Comparison of ENCODE assay signal across 10 mouse cellular contexts in genomic region chr5:124051899-124052491, GRCm38 (mm10). TPM values are rescaled to one million over a fixed set of nuclear protein-coding genes. Genes with fewer than 3 reads are reported as not detected.
DNase-seq lines count a peak whose midpoint lies in the region; ATAC-seq lines count a peak whose summit lies in the region.
"Had no signal": no experiment of that assay in that cellular context is flagged by ENCODE, and none has a peak within 500 bp of the region (broad histone marks: within the 10 kb centered on the region; RNA-seq: fewer than 3 reads in every experiment).

No protein-coding gene starts in this region.

- 61% methylated on average over 11 of the region's 11 CpGs for WGBS in heart, embryonic 15.5 days
- WGBS in forebrain, embryonic 12.5 days, result 85% methylated on average over 11 of the region's 11 CpGs
- 87% methylated on average over 11 of the region's 11 CpGs for WGBS in hindbrain, embryonic 13.5 days

- no peak overlapping the region for H3K27ac ChIP-seq in heart, embryonic 15.5 days
- H3K27ac ChIP-seq in forebrain, embryonic 12.5 days, result no peak overlapping the region
- H3K27ac ChIP-seq in hindbrain, embryonic 13.5 days, result no peak overlapping the region
- H3K27ac ChIP-seq: embryonic facial prominence, embryonic 12.5 days; limb, embryonic 12.5 days had no signal

- no peak overlapping the region for H3K4me2 ChIP-seq in heart, embryonic 15.5 days
- H3K4me2 ChIP-seq in forebrain, embryonic 12.5 days, result no peak overlapping the region
- H3K4me2 ChIP-seq in hindbrain, embryonic 13.5 days, result no peak overlapping the region
- H3K4me2 ChIP-seq: embryonic facial prominence, embryonic 12.5 days; limb, embryonic 12.5 days had no signal

- no peaks in the 10 kb centered on the region for H3K27me3 ChIP-seq in heart, embryonic 15.5 days
- H3K27me3 ChIP-seq in megakaryocyte, embryonic 14.5 days (replicated peaks), result no peaks in the 10 kb centered on the region
- no peaks in the 10 kb centered on the region for H3K27me3 ChIP-seq in forebrain, embryonic 12.5 days
- H3K27me3 ChIP-seq in hindbrain, embryonic 13.5 days, result no peaks in the 10 kb centered on the region
- H3K27me3 ChIP-seq: embryonic facial prominence, embryonic 12.5 days; limb, embryonic 12.5 days had no signal

- 0 out of 2 replicates have a peak, but pooled peaks have one; percentile 47 for ATAC-seq in heart, embryonic 15.5 days (replicated peaks; ENCODE audit: insufficient number of reproducible peaks, insufficient read depth, low FRiP score, low read depth)
- no peak for ATAC-seq in forebrain, embryonic 12.5 days (ENCODE audit: low FRiP score)
- no peak for ATAC-seq in hindbrain, embryonic 13.5 days (ENCODE audit: low FRiP score)

- H3K36me3 ChIP-seq in heart, embryonic 15.5 days, result no peaks in the 10 kb centered on the region
- H3K36me3 ChIP-seq in megakaryocyte, embryonic 14.5 days (replicated peaks; ENCODE audit: low read length), result peaks cover 14% of the 10 kb centered on the region
- H3K36me3 ChIP-seq in forebrain, embryonic 12.5 days (replicated peaks), result no peaks in the 10 kb centered on the region
- no peaks in the 10 kb centered on the region for H3K36me3 ChIP-seq in hindbrain, embryonic 13.5 days
- H3K36me3 ChIP-seq: embryonic facial prominence, embryonic 12.5 days; limb, embryonic 12.5 days had no signal

- H3K4me3 ChIP-seq in heart, embryonic 15.5 days, result no peak overlapping the region
- peak overlapping the region; percentile 90 for H3K4me3 ChIP-seq in megakaryocyte, embryonic 14.5 days (replicated peaks)
- no peak overlapping the region for H3K4me3 ChIP-seq in forebrain, embryonic 12.5 days (replicated peaks)
- H3K4me3 ChIP-seq in hindbrain, embryonic 13.5 days, result no peak overlapping the region
- H3K4me3 ChIP-seq: embryonic facial prominence, embryonic 12.5 days; limb, embryonic 12.5 days had no signal

- H3K4me1 ChIP-seq in heart, embryonic 15.5 days (replicated peaks), result peaks cover 29% of the 10 kb centered on the region
- H3K4me1 ChIP-seq in megakaryocyte, embryonic 14.5 days, result peaks cover 84% of the 10 kb centered on the region
- peaks cover 10% of the 10 kb centered on the region; the same call in 1 of the 2 replicates for H3K4me1 ChIP-seq in forebrain, embryonic 12.5 days
- peaks cover 17% of the 10 kb centered on the region for H3K4me1 ChIP-seq in hindbrain, embryonic 13.5 days (replicated peaks)

- no peaks in the 10 kb centered on the region for H3K9me3 ChIP-seq in heart, embryonic 15.5 days (replicated peaks)
- H3K9me3 ChIP-seq in megakaryocyte, embryonic 14.5 days, result peaks cover 4% of the 10 kb centered on the region
- no peaks in the 10 kb centered on the region for H3K9me3 ChIP-seq in forebrain, embryonic 12.5 days
- no peaks in the 10 kb centered on the region for H3K9me3 ChIP-seq in hindbrain, embryonic 13.5 days
- H3K9me3 ChIP-seq: embryonic facial prominence, embryonic 12.5 days had no signal

- peak; percentile 56 for DNase-seq in urinary bladder, postnatal 14 days (ENCODE audit: low spot score)
- no peak for DNase-seq in urinary bladder, adult 2 months (ENCODE audit: low spot score)
- peak; percentile 53 for DNase-seq in yolk sac, embryonic 10.5 days (ENCODE audit: low spot score)
- no peak for DNase-seq in cerebellum, adult 9-10 months

- H3K9ac ChIP-seq in heart, embryonic 15.5 days, result no peak overlapping the region
- no peak overlapping the region for H3K9ac ChIP-seq in forebrain, embryonic 12.5 days
- no peak overlapping the region for H3K9ac ChIP-seq in hindbrain, embryonic 13.5 days
- H3K9ac ChIP-seq: embryonic facial prominence, embryonic 12.5 days; limb, embryonic 12.5 days had no signal

RNA-seq across cellular contexts. Expression of gene Vps37b, which starts 19.9 kb away (rescaled TPM):
- 34.2 and 38.8 TPM in 2 replicates for polyA plus RNA-seq in urinary bladder, adult 2 months (2012; rRNA removed)
- 49.9 and 56.0 TPM in 2 replicates for polyA plus RNA-seq in heart, embryonic 15.5 days (2015; fragmentation: Nextera tagmentation; extraction: Ambion mirVana)
- polyA plus RNA-seq in megakaryocyte, embryonic 14.5 days (2012; ENCODE audit: insufficient read depth, low replicate concordance), result 437 and 1,468 TPM in 2 replicates
- polyA plus RNA-seq in forebrain, embryonic 12.5 days (2016; fragmentation: Nextera tagmentation; extraction: Ambion mirVana), result 70.5 and 73.4 TPM in 2 replicates
- polyA plus RNA-seq in hindbrain, embryonic 13.5 days (2015; fragmentation: Nextera tagmentation; extraction: Ambion mirVana), result 79.3 and 84.7 TPM in 2 replicates

RNA-seq across cellular contexts. Expression of gene Abcb9, which starts 43.6 kb away (rescaled TPM):
- polyA plus RNA-seq in urinary bladder, adult 2 months (2012; rRNA removed), result 2.2 and 3.8 TPM in 2 replicates
- 1.7 and 4.9 TPM in 2 replicates for polyA plus RNA-seq in heart, embryonic 15.5 days (2015; fragmentation: Nextera tagmentation; extraction: Ambion mirVana)
- polyA plus RNA-seq in megakaryocyte, embryonic 14.5 days (2012; ENCODE audit: insufficient read depth, low replicate concordance), result 23.8 and 51.5 TPM in 2 replicates
- 2.9 and 3.3 TPM in 2 replicates for polyA plus RNA-seq in forebrain, embryonic 12.5 days (2016; fragmentation: Nextera tagmentation; extraction: Ambion mirVana)
- polyA plus RNA-seq in hindbrain, embryonic 13.5 days (2015; fragmentation: Nextera tagmentation; extraction: Ambion mirVana), result 7.1 and 8.3 TPM in 2 replicates

Comparison
In these comparisons a context has a peak if more than half of its experiments do, and no peak if none do; other contexts are left out.
1. DNase-seq: peak in urinary bladder, postnatal 14 days (single experiment) and yolk sac, embryonic 10.5 days (single experiment); none in urinary bladder, adult 2 months (single experiment) and cerebellum, adult 9-10 months (single experiment).